Mouse (Mus musculus): ENCODE results near the gene Plrg1. TPM values are rescaled to one million over a fixed set of nuclear protein-coding genes. Genes with fewer than 3 reads are reported as not detected.

Plrg1 gene
- total RNA-seq (2021) = 10 to 100 TPM; 22.8 to 23.0 TPM
- long read RNA-seq, experiment 1, transcript Plrg1-204 (15 exons, 1,851 nt) = major isoform, 17 of 17 reads
- long read RNA-seq, experiment 1, partial matches to known transcripts = 0 of 17 reads
- long read RNA-seq, experiment 1, other reads (novel, unspliced or antisense) = 0 of 17 reads
- long read RNA-seq, experiment 2, transcript Plrg1-204 (15 exons, 1,851 nt) = major isoform, 16 of 16 reads
- long read RNA-seq, experiment 2, partial matches to known transcripts = 0 of 16 reads
- long read RNA-seq, experiment 2, other reads (novel, unspliced or antisense) = 0 of 16 reads

DNA sequence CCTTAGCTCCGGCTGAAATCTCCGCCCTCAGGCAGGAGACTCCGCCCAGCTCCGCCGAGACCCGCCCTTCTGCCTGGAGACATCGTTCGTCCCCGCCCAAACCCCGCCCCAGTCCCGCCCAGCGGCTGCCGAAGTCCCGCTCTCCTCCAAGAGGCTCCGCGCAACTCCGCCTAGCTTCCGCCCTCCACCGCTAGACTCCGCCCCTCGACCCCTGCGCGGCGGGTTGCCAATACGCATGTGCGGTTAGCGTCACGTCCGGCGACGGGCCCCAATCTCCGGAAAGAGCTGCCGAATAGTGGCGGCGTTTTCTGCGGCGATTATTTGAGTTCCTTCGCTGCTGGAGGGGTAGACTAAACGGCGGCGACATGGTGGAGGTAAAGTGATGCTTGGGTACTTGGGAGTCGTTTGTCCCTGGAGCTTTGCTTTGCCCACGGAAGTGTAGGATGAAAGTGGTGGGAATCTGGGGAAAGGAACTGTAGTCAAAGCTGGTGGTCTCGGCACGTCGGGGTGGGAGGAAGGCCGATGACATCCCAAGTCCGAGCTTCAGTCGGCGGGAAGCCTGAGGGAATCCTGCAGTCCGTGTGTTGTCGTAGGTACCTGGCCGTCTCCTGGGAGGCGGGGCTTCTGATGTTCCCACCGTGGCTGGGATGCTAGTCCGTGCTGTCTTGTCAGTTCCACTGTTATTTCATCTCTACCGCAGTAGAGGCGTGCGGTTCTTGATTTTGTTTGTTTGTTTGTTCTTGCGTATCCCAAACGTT, at the start of gene Plrg1:
TSS of gene Plrg1 (plus strand) at position 242 of the 758 bp plus-strand sequence.
- peak; percentile 99 for DNase-seq
- no peak for TF ChIP-seq CTCF (IDR thresholded peaks at IDR 0.05)
- peak within 1 kb of the TSS; percentile 98 for H3K4me3 ChIP-seq
- peak within 1 kb of the TSS; percentile 92 for H3K27ac ChIP-seq
- intact Hi-C loops (cut with DNase I) = no loop called here

DNA sequence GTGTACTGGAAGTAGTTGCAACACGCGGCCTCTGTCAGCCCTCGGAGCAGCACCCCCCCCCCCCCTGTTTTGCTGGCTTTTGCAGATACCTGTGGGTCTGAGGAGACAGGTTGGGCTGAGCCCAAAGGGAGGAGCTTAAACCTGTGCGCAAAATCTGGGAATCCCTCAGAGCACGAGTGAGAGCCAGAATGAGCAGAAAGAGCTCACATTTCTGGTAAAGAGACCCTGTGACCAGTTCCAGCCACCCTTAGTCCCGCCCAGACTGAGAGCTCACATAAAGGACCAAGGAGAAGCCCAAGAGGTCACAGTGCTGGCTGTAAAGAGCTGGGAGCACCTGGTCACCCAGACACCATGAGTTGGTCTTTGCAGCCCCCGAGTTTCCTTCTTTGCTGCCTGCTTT, 47.8 kb upstream of the Plrg1 start, which contains the start of gene Fgg:
TSS of gene Fgg (plus strand) at position 168 of the 400 bp plus-strand sequence.
- intact Hi-C loops (cut with DNase I) = no loop called here
- H3K27ac ChIP-seq = no peak within 1 kb of the TSS
- H3K4me3 ChIP-seq = no peak within 1 kb of the TSS
- no peak for DNase-seq
- TF ChIP-seq CTCF (IDR thresholded peaks at IDR 0.05) = no peak

- Histone ChIP-seq H3K27ac (no peak overlapping the region), H3K4me3 (no peak overlapping the region)
- no peak for TF ChIP-seq CTCF (IDR thresholded peaks at IDR 0.05)
- DNase-seq = no peak
- intact Hi-C loops (cut with DNase I) = no loop called here
Measured at GRCm38 (mm10) chr3:83010291-83010690, 45.0 kb upstream of the Plrg1 start.

GRCm38 (mm10) chr3:83011136-83011535, 44.2 kb upstream of the Plrg1 start:
- intact Hi-C loops (cut with DNase I) = no loop called here
- TF ChIP-seq CTCF (IDR thresholded peaks at IDR 0.05) = no peak
- no peak for DNase-seq
- no peak overlapping the region for H3K4me3 ChIP-seq
- no peak overlapping the region for H3K27ac ChIP-seq

DNA sequence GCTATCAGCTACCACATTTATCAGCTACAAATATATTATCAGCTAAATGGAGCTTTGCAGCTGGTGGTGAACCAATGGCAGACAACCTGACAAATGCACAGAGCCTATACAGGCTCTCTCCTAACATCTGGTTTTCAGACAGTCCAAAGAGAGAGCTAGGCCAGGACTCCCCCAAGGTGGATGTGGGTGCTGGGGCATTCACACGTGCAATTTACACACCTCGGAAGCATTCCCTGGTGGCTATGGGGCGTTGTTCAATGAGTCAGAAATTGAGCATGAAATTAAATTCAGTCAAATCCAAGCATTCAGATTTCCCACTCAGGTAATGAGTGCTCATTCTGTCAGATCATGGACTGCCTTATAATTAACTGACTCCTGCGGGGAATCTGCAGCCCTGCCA, 43.8 kb upstream of the Plrg1 start:
- DNase-seq = no peak
- H3K4me3 ChIP-seq = no peak overlapping the region
- no peak for TF ChIP-seq CTCF (IDR thresholded peaks at IDR 0.05)
- intact Hi-C loops (cut with DNase I) = no loop called here
- H3K27ac ChIP-seq = no peak overlapping the region

GRCm38 (mm10) chr3:83012636-83013035, 42.7 kb upstream of the Plrg1 start:
- intact Hi-C loops (cut with DNase I) = no loop called here
- no peak for DNase-seq
- Histone ChIP-seq H3K4me3 (no peak overlapping the region), H3K27ac (no peak overlapping the region)
- no peak for TF ChIP-seq CTCF (IDR thresholded peaks at IDR 0.05)

DNA sequence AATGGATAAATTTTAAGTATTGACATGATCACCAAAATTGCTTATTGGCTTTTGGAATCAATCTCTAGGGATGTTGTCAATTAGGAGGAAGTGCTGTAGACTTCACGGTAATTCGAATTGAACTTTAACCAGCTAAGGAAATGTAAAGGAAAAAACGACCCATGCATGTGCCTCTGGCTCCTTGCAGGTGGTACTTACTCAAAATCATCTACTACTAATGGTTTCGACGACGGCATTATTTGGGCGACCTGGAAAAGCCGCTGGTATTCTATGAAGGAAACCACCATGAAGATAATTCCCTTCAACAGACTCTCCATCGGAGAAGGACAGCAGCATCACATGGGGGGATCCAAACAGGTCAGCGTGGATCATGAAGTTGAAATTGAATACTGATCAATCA, 41.4 kb upstream of the Plrg1 start:
- no peak for TF ChIP-seq CTCF (IDR thresholded peaks at IDR 0.05)
- intact Hi-C loops (cut with DNase I) = no loop called here
- DNase-seq = no peak
- no peak overlapping the region for H3K27ac ChIP-seq
- H3K4me3 ChIP-seq = no peak overlapping the region

GRCm38 (mm10) chr3:83016236-83016635, 39.1 kb upstream of the Plrg1 start:
- no peak for TF ChIP-seq CTCF (IDR thresholded peaks at IDR 0.05)
- intact Hi-C loops (cut with DNase I) = no loop called here
- no peak for DNase-seq

GRCm38 (mm10) chr3:83020387-83020786, 34.9 kb upstream of the Plrg1 start:
- intact Hi-C loops (cut with DNase I) = no loop called here
- Histone ChIP-seq H3K27ac (no peak overlapping the region), H3K4me3 (no peak overlapping the region)
- no peak for DNase-seq
- TF ChIP-seq CTCF (IDR thresholded peaks at IDR 0.05) = no peak

More at GRCm38 (mm10) chr3:83016236-83016635, 39.1 kb upstream of the Plrg1 start:
- H3K27ac ChIP-seq = no peak overlapping the region
- no peak overlapping the region for H3K4me3 ChIP-seq

- intact Hi-C loops (cut with DNase I) = no loop called here
- no peak for TF ChIP-seq CTCF (IDR thresholded peaks at IDR 0.05)
Measured at GRCm38 (mm10) chr3:83021176-83021575, 34.1 kb upstream of the Plrg1 start.

GRCm38 (mm10) chr3:83025036-83025435, 30.3 kb upstream of the Plrg1 start:
- TF ChIP-seq CTCF (IDR thresholded peaks at IDR 0.05) = no peak
- no peak for DNase-seq
- no peak overlapping the region for H3K27ac ChIP-seq
- no peak overlapping the region for H3K4me3 ChIP-seq
- intact Hi-C loops (cut with DNase I) = no loop called here

More at GRCm38 (mm10) chr3:83021176-83021575, 34.1 kb upstream of the Plrg1 start:
- DNase-seq = no peak
- Histone ChIP-seq H3K4me3 (no peak overlapping the region), H3K27ac (no peak overlapping the region)

DNA sequence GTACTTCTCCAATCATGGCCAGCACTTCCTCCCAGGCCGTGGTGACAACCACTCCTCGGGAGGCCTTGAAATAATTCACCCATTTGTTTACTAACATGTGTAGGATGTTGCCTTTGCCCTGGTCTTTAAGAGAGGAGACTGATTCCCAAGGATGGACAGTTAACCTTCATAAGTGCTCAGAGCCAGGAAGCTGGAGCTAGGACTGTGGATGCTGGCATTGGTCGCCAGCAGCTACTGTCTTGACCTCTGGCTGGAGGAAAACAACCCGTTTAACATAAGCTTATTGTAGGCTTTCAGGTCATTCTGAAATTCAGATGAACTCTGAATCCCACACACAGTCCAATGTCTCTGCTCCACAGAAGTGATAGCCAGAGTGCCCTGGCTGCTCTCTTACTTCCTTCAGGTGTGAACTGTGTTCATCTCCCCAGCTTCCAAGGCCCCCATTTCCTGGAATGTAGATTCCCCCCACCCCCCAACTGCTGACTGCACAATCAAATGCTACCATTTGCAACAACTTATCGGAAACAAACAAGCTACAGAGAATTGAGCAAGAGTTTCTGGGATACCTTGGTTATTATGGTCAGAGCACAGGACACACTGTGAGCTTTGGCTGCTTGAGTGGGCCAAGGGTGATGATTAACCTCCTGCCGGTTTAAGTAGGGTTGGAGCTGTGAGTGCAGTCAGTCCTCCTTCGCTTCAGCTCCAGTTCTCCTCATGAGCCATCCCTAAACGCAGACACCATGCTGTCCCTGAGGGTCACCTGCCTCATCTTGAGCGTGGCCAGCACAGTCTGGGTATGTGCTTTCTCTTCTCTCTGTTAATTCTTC, 29.6 kb upstream of the Plrg1 start, which contains the start of gene Fga:
TSS of gene Fga (plus strand) at position 602 of the 827 bp plus-strand sequence.
- no peak for TF ChIP-seq CTCF (IDR thresholded peaks at IDR 0.05)
- Histone ChIP-seq H3K4me3 (no peak within 1 kb of the TSS), H3K27ac (no peak within 1 kb of the TSS)
- no peak for DNase-seq
- intact Hi-C loops (cut with DNase I) = no loop called here

All from gastrocnemius, adult 2 months (tissue).